Comparison of ENCODE assay signal across 8 mouse cellular contexts in the genomic region with DNA sequence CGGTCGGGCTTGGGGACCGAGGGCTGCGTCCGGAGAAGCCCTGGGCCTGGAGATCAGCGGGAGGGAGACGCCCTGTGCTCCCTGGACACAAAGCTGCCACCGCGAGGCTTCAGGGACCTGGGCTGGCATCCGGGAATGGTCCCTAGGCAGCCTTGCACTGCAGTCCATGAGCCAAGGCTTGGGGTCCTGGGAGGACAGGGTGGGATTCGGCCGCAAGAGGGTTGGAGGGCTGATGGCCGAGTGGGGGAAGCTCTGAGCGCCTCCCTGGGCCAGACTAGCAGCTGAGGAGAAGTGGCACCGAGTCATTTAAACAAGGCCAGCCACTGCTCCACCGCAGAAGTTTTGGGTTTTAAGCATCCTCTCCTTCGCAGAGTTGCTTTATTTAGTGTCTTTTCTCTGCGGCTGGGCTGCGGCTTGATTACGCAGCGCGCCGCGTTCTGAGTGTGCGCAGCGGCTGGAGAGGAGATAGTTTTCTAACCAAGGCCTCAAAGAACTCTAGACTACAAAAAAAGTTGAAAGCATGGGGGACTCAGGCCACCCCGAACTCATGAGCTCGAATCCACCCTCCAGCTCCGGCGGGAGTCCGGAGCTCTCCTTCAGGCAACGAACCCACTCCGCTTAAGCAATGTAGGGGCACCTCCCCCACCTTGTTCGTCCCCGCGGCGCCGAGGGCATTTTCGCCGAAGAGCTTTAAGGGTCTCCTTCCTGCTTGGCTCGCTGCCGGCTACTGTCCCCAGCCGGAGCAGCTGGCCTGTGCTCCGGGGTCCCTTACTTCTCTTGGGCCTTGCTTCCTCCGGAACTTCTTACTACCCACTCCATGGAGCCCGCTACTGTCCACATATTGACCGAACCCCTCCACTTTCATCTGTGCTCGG.
DNase-seq lines count a peak whose midpoint lies in the region; ATAC-seq and TF ChIP-seq lines count a peak whose summit lies in the region.

No protein-coding gene starts in this region.

- ATAC-seq in forebrain, postnatal 0 days: peak; percentile 19; the same call in 1 of the 2 replicates
- peak; percentile 45 for ATAC-seq in intestine, embryonic 16.5 days
- peak; percentile 14 for ATAC-seq in megakaryocyte, adult 5-6 weeks (ENCODE audit: poor library complexity, severe bottlenecking)

- peak overlapping the region; percentile 97 for H3K27ac ChIP-seq in bone marrow, adult 2 months (ENCODE audit: control insufficient read depth, insufficient read depth, low read depth, low read length, poor library complexity)
- H3K27ac ChIP-seq in forebrain, postnatal 0 days (ENCODE audit: low read depth, low read length): no peak overlapping the region
- peak overlapping the region; percentile 65 for H3K27ac ChIP-seq in intestine, embryonic 16.5 days (ENCODE audit: low read length)

- DNase-seq in lung, adult 2 months: peak; percentile 73
- no peak for DNase-seq in lung, postnatal 25 days (ENCODE audit: low spot score)
- peak; percentile 44 for DNase-seq in forebrain, postnatal 0 days
- DNase-seq in spleen, postnatal 4 days (ENCODE audit: low spot score in 2 of 2): peak; percentile 58 to 83
- no peak for DNase-seq in left cerebral cortex, adult 18-20 months (ENCODE audit: low spot score in 2 of 2)

- TF ChIP-seq CTCF in lung, adult 2 months (IDR thresholded peaks at IDR 0.05; ENCODE audit: insufficient read depth, low read length): no peak
- TF ChIP-seq CTCF in bone marrow, adult 2 months (IDR thresholded peaks at IDR 0.05; ENCODE audit: control insufficient read depth, insufficient read depth, low read length): 0 out of 2 replicates have a peak, but pooled peaks have one; percentile 7
- no peak for TF ChIP-seq CTCF in forebrain, postnatal 0 days (IDR thresholded peaks at IDR 0.05; ENCODE audit: low read depth)

- no peaks in the 10 kb centered on the region for H3K9me3 ChIP-seq in forebrain, postnatal 0 days (ENCODE audit: low read length)
- no peaks in the 10 kb centered on the region for H3K9me3 ChIP-seq in intestine, embryonic 16.5 days (ENCODE audit: control insufficient read depth, low read length)

- H3K4me3 ChIP-seq in lung, adult 2 months (replicated peaks; ENCODE audit: extremely low read depth, low read depth, low read length): peak overlapping the region; percentile 67
- peak overlapping the region; percentile 95 for H3K4me3 ChIP-seq in bone marrow, adult 2 months (replicated peaks; ENCODE audit: control insufficient read depth, low read depth, low read length)
- H3K4me3 ChIP-seq in forebrain, postnatal 0 days (ENCODE audit: low read depth, low read length): peak overlapping the region; percentile 38
- peak overlapping the region; percentile 62 for H3K4me3 ChIP-seq in intestine, embryonic 16.5 days (ENCODE audit: low read length)

- H3K9ac ChIP-seq in forebrain, postnatal 0 days: peak overlapping the region; percentile 25
- H3K9ac ChIP-seq in intestine, embryonic 16.5 days (ENCODE audit: low read depth, low read length): peak overlapping the region; percentile 72

- no peak for TF ChIP-seq POLR2A in lung, adult 2 months (IDR thresholded peaks at IDR 0.05; ENCODE audit: borderline replicate concordance, extremely low read depth, low read depth, low read length)
- no peak for TF ChIP-seq POLR2A in bone marrow, adult 2 months (IDR thresholded peaks at IDR 0.05; ENCODE audit: borderline replicate concordance, control insufficient read depth, low read depth, low read length)

- peaks cover 82% of the 10 kb centered on the region for H3K27me3 ChIP-seq in forebrain, postnatal 0 days (ENCODE audit: insufficient read depth, low read length)
- H3K27me3 ChIP-seq in intestine, embryonic 16.5 days (replicated peaks; ENCODE audit: control insufficient read depth, insufficient read depth, low read length): peaks cover 26% of the 10 kb centered on the region

- H3K4me1 ChIP-seq in lung, adult 2 months (ENCODE audit: control insufficient read depth, insufficient read depth, low read length): peaks cover 3% of the 10 kb centered on the region; the same call in 1 of the 2 replicates
- peaks cover 1% of the 10 kb centered on the region for H3K4me1 ChIP-seq in bone marrow, adult 2 months (ENCODE audit: control insufficient read depth, insufficient read depth, low read length)
- peaks cover 13% of the 10 kb centered on the region for H3K4me1 ChIP-seq in forebrain, postnatal 0 days (ENCODE audit: insufficient read depth)
- peaks cover 29% of the 10 kb centered on the region for H3K4me1 ChIP-seq in intestine, embryonic 16.5 days (ENCODE audit: control insufficient read depth, insufficient read depth, low read length)

- WGBS in lung, adult 2 months: under 1% methylated on average over 48 of the region's 48 CpGs
- 3% methylated on average over 48 of the region's 48 CpGs for WGBS in bone marrow, adult 2 months
- WGBS in forebrain, postnatal 0 days: 1% methylated on average over 48 of the region's 48 CpGs
- WGBS in intestine, embryonic 16.5 days: under 1% methylated on average over 48 of the region's 48 CpGs

- H3K36me3 ChIP-seq in forebrain, postnatal 0 days (ENCODE audit: insufficient read depth): no peaks in the 10 kb centered on the region
- no peaks in the 10 kb centered on the region for H3K36me3 ChIP-seq in intestine, embryonic 16.5 days (ENCODE audit: control insufficient read depth, insufficient read depth, low read length)

- peak overlapping the region; percentile 65 for H3K4me2 ChIP-seq in forebrain, postnatal 0 days (ENCODE audit: low read depth)
- peak overlapping the region; percentile 98 for H3K4me2 ChIP-seq in intestine, embryonic 16.5 days (ENCODE audit: low read depth, low read length)

Comparison
In these comparisons a context has a peak if more than half of its experiments do, and no peak if none do; other contexts are left out.
1. DNase-seq: peak in lung, adult 2 months (single experiment), forebrain, postnatal 0 days (single experiment) and spleen, postnatal 4 days (2 of 2); none in lung, postnatal 25 days (single experiment) and left cerebral cortex, adult 18-20 months (0 of 2).
2. H3K4me3 ChIP-seq: peak in every context shown above with its lines; median percentile 95 in bone marrow, adult 2 months; 67 in lung, adult 2 months; 62 in intestine, embryonic 16.5 days; 38 in forebrain, postnatal 0 days.
3. Peak in every context shown above with its lines, with median percentiles within 50 percentile points of each other: ATAC-seq.